Mouse (Mus musculus) small intestine, adult 2 months (tissue): ENCODE data around the gene Appl1. TPM values are rescaled to one million over a fixed set of nuclear protein-coding genes. Genes with fewer than 3 reads are reported as not detected.

Experiments used
- H3K27ac ChIP-seq: fragments of 200-500 bp; 2 replicates; pipeline ENCODE4 v1.5.1; 2012; ENCODE audit warnings: low read depth, low read length, control low read depth, inconsistent platforms; ENCODE audit not compliant: insufficient read depth
- H3K27me3 ChIP-seq: fragments of 200-500 bp; 2 replicates; pipeline ENCODE4 v1.6.1; 2012; ENCODE audit warnings: mild to moderate bottlenecking, moderate library complexity, low read length, inconsistent platforms; ENCODE audit not compliant: control insufficient read depth, insufficient read depth
- H3K36me3 ChIP-seq: fragments of 200-500 bp; 2 replicates; pipeline ENCODE4 v1.6.1; 2012; ENCODE audit warnings: mild to moderate bottlenecking, low read length, control low read depth, inconsistent platforms; ENCODE audit not compliant: control insufficient read depth, insufficient read depth
- H3K4me1 ChIP-seq: fragments of 200-500 bp; 2 replicates; pipeline ENCODE4 v1.6.1; 2012; ENCODE audit warnings: low read length, inconsistent platforms, mixed read lengths; ENCODE audit not compliant: control insufficient read depth, insufficient read depth, insufficient read length
- H3K4me3 ChIP-seq: fragments of 200-500 bp; 2 replicates; pipeline ENCODE4 v1.5.1; 2012; ENCODE audit warnings: low read depth, mild to moderate bottlenecking, control low read depth, inconsistent platforms, low read length, moderate library complexity
- CTCF ChIP-seq: fragments of 200-500 bp; IDR thresholded peaks from 2 replicates; pipeline ENCODE4 v1.5.1; 2012; ENCODE audit warnings: low read depth, mild to moderate bottlenecking, control low read depth, inconsistent platforms, low read length, moderate library complexity, mixed read lengths; ENCODE audit not compliant: insufficient replicate concordance, insufficient read length; ENCODE audit errors: extremely low read depth
- POLR2A ChIP-seq: fragments of 200-500 bp; IDR thresholded peaks from 2 replicates; pipeline ENCODE4 v1.6.1; 2012; ENCODE audit warnings: low read depth, mild to moderate bottlenecking, control low read depth, inconsistent platforms, low read length, moderate library complexity
- WGBS: fragments of 180-500 bp; shearing (Covaris S2); methylation state at CpG from one replicate; pipeline ENCODE4 v1.1.7; 2018; 5-methylcytosine and 5-hydroxymethylcytosine counted together
- polyA plus RNA-seq: library from polyadenylated mRNA; depleted of rRNA; stranded (reverse); fragments of >200 nt; gene quantifications from 2 replicates; pipeline ENCODE4 v1.2.3, GENCODE M21; 2012

The Appl1 gene
- polyA plus RNA-seq, 1 experiment, result 1.3 TPM

- no peak overlapping the region for H3K27ac ChIP-seq
- H3K4me1 ChIP-seq, result no peaks in the 10 kb centered on the region; the same call in none of the 2 replicates
- no peak for TF ChIP-seq POLR2A
- TF ChIP-seq CTCF, result no peak
- H3K4me3 ChIP-seq, result no peak overlapping the region
- no peaks in the 10 kb centered on the region for H3K36me3 ChIP-seq
- H3K27me3 ChIP-seq, result no peaks in the 10 kb centered on the region; the same call in 1 of the 2 replicates
These were observed 25.2 kb upstream of the Appl1 start for GRCm38 (mm10) chr14:26996257-26996656.

- 0 out of 2 replicates have a peak within 1 kb of the TSS, but pooled peaks have one; percentile 6 for H3K27ac ChIP-seq
- no peaks in the 10 kb centered on the region for H3K27me3 ChIP-seq
- TF ChIP-seq POLR2A, result no peak
- TF ChIP-seq CTCF, result no peak
- H3K4me3 ChIP-seq, result peak within 1 kb of the TSS; percentile 48
- 4% methylated on average over 16 of the region's 16 CpGs for WGBS
- H3K36me3 ChIP-seq, result no peaks in the 10 kb centered on the region
- no peaks in the 10 kb centered on the region; the same call in none of the 2 replicates for H3K4me1 ChIP-seq
These were observed 23.2 kb upstream of the Appl1 start, which contains the start of gene Hesx1 for GRCm38 (mm10) chr14:26994211-26994741. Hesx1 (plus strand) TSS chr14:26994416.

DNA sequence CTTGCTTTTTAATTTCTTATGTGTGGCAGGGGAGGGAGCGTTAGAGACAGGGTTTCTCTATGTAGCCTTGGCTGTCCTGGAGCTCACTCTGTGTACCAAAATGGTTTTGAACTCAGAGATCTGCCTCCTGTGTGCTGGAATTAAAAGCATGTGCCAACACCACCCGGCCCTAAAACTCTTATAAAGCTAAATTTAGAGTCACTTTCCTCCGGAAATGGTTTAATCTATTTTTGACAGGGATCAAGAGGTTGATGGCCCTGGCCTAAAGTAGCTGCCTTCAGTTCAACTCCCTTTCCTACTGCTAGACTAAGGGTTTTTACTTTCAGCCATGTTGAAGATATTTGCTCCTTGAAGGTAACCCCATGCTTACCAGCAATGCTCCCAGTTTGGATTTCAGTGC is 22.4 kb upstream of the Appl1 start:
- 76% methylated on average over 3 of the region's 3 CpGs for WGBS
- no peak overlapping the region for H3K4me3 ChIP-seq
- no peak overlapping the region for H3K27ac ChIP-seq
- H3K4me1 ChIP-seq, result no peaks in the 10 kb centered on the region; the same call in none of the 2 replicates
- no peak for TF ChIP-seq POLR2A
- no peak for TF ChIP-seq CTCF
- no peaks in the 10 kb centered on the region for H3K27me3 ChIP-seq
- no peaks in the 10 kb centered on the region for H3K36me3 ChIP-seq

- TF ChIP-seq POLR2A (no peak), CTCF (no peak)
- 85% methylated on average over 18 of the region's 18 CpGs for WGBS
- no peaks in the 10 kb centered on the region for H3K36me3 ChIP-seq
These were observed 20.6 kb upstream of the Appl1 start for GRCm38 (mm10) chr14:26991622-26992021.

GRCm38 (mm10) chr14:26988694-26989093 is 17.7 kb upstream of the Appl1 start:
- TF ChIP-seq POLR2A (no peak), CTCF (peak; percentile 47; the same call in 1 of the 2 replicates)
- Histone ChIP-seq H3K27ac (no peak overlapping the region), H3K27me3 (no peaks in the 10 kb centered on the region), H3K36me3 (no peaks in the 10 kb centered on the region), H3K4me3 (no peak overlapping the region), H3K4me1 (no peaks in the 10 kb centered on the region; the same call in 1 of the 2 replicates)
- 47% methylated on average over 2 of the region's 2 CpGs for WGBS

More at GRCm38 (mm10) chr14:26991622-26992021, 20.6 kb upstream of the Appl1 start:
- no peak overlapping the region for H3K27ac ChIP-seq
- no peak overlapping the region for H3K4me3 ChIP-seq
- no peaks in the 10 kb centered on the region for H3K27me3 ChIP-seq
- no peaks in the 10 kb centered on the region; the same call in none of the 2 replicates for H3K4me1 ChIP-seq

DNA sequence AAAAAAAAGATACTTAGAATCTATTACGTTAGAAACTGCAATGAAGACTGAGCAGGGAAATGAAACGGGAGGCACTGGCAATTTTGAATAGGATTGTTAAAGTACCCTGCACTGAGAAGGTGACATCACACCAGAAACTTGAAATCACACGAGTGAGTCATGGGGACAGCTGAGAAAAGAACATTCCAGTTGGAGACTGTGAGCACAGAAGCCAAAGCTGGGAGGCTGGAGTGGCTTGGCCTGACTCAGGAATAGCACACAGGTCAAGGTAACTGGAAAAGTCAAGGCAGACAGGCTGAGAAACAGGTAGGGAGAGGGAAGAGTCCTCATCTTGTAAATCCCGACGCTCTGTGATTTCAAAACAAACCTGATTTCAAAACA is 11.1 kb upstream of the Appl1 start:
- Histone ChIP-seq H3K36me3 (no peaks in the 10 kb centered on the region), H3K27ac (no peak overlapping the region), H3K4me3 (no peak overlapping the region), H3K4me1 (no peaks in the 10 kb centered on the region), H3K27me3 (no peaks in the 10 kb centered on the region)
- WGBS, result 74% methylated on average over 5 of the region's 5 CpGs
- no peak for TF ChIP-seq POLR2A
- TF ChIP-seq CTCF, result no peak

DNA sequence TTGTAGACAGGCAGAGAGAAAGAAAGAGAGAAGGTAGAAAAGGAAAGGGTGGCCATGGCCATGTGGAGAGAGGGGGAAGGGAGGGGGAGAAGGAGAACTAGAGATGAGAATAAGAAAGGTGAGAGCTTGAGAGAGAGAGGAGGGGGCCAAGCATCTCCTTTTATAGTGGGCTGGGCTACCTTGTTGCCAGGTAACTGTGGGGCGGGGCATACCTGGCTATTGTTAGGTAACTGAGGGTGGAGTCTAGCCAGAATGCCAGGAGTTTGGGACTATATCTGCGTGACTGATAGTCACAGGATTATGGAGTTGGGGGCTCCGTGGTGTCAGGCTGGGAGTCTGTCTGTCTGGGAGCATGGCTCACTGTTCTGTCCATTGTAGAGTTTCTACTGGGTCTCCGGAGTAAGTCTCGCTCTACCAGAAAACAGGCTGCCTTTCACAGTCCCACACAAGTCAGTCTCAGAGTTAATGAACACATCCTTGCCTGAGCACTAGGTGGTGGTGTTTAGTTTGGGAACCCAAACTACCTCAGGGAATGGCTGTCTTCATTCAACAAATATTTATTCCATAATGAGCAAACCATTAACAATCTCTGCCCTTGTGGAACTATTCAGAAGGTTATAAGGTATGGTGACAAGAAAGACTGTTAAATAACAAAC is 10.6 kb upstream of the Appl1 start:
- 71% methylated on average over 5 of the region's 5 CpGs for whole genome bisulfite sequencing
- H3K27me3 ChIP-seq, result no peaks in the 10 kb centered on the region
- no peak overlapping the region for H3K4me3 ChIP-seq
- TF ChIP-seq POLR2A, result no peak
- TF ChIP-seq CTCF, result no peak
- no peaks in the 10 kb centered on the region for H3K4me1 ChIP-seq
- H3K36me3 ChIP-seq, result no peaks in the 10 kb centered on the region
- H3K27ac ChIP-seq, result no peak overlapping the region

DNA sequence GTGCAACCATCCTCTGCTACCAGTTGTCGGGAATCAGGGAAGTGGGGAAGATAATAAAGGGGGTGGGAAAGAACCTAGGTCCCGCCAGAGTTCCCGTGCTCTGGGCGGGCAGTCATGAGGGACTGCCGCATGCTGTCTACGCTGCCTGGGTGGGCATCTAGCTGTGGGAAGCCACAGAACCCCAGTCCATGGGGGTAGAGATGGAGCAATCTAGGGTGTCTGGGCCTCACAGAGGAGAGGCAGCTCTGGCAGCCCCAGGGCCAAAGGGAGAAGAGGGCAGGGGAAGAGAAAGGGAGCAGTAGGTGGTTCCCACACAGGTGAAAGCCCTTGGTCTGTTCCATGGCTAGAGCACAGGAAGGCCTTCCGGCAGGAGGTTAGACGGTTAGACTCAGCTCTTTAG is 10.0 kb upstream of the Appl1 start:
- no peak for TF ChIP-seq CTCF
- no peak for TF ChIP-seq POLR2A
- no peaks in the 10 kb centered on the region for H3K36me3 ChIP-seq
- no peaks in the 10 kb centered on the region for H3K27me3 ChIP-seq
- no peaks in the 10 kb centered on the region for H3K4me1 ChIP-seq
- H3K27ac ChIP-seq, result no peak overlapping the region
- no peak overlapping the region for H3K4me3 ChIP-seq
- 94% methylated on average over 8 of the region's 8 CpGs for WGBS
